Mouse (Mus musculus) kidney, postnatal 25 days (tissue): ENCODE data around the gene Ccdc34.

Source experiments
- DNase-seq, 2 experiments: peaks; one replicate each; pipeline ENCODE4 v3.0.0; 2021; ENCODE audit warnings: mixed read lengths in 2 of 2

Gene Ccdc34

DNA sequence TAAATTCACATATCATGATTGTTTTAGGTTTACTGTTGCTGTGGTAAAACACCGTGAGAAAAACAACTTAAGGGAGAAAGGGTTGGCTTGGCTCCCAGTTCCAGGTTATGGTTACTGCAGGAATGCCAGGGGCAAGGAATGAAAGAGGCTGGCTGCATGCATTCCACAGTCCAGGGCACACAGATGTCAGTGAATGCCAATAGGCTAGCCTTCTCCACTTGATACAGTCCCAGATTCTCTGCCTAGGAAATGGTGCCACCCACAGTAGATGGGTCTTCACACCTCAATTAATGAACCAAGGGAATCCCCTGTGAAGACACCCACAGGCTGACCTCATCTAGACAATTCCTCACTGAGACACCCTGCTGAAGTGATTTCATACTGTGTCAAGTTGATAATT lies 12.9 kb upstream of the Ccdc34 start:
- peak; percentile 66 to 74 for DNase-seq

DNA sequence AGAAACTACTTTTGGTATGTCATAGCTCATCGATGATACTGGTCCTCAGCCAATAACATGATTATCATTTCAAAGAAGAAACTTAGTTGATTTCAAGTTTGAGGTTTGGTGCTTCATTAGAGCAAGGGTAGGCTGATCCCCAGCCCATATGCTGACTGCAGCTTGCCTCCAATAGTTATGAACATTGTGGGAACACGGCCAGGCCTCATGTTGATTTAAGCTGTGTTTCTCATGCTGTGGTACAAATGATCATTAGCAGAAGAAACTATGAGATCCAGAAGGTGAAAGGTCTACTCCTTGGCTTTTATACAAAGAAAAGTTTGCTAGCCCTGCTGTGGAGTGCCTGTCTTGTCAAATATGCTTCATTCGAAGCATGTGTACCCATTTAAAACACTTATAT lies 12.5 kb upstream of the Ccdc34 start:
- DNase-seq, result no peak

DNA sequence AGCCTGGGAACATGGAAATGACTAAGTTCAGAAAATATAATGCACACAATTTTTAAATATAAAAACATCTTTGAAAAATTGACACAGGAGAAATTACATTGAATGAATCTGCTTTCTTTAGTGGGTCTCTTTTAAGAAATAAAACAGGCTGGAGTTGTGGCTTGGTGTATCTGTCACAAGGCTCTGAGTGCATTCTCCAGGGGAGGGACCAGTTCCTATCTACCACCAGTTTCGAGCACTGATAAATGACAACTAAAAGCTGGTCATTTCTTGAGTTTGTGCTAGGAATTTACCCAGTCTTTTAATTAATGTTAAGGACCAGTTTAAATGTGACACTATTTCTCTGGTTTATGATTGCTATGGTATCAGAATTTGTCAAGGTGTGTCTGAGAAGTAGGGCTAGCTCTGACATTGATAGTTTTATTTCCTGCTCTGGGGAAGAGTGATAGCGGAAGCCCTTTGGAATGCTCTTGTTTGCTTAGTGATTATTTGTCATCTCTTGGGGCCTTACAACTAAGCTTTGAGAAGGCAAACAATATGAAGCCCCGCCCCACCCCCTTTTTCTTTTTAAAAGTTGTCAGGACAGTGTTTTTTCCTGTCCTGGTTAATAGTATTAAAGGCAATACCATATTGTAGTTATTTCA lies 11.9 kb upstream of the Ccdc34 start:
- DNase-seq, result no peak

DNA sequence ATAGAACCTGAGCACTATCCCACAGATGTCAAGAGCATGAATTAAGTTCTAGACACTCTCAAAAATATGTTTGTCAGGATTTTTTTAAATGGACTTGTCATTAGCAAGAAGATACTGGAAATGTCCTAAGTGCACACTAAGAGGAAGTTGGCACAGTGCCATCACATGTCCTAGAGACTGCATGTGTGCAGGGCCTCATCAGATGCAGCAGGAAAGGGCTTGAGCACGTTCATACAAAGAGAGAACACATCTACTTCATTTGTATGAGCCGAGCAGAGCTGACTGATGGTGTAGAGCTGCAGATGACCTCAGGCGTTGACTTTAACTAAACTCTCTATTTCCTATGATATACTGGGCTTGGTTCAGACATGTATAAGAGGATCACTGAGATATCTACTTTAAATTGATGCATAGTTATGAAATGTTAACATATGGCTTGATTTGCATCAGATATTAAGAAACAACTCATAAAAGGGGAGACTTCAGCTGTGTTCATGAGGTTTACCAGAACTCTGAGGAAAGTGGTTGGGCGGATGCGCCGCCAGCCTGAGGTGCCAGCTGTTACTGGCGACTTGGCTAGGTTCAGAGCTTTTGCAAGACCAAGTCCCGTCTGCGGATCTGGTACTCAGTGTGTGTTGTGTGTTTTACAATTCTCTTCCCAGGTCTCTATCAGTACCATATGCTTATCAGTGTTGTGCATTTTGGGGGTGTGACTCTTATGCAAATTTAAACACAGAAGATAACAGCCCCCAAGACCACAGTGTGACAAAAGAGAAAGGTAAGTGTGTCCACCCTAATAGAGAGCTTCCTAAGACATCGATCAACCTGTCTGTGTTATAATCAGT lies 10.0 kb upstream of the Ccdc34 start:
- peak in 1 of 2 experiments; percentile 46 for DNase-seq

DNA sequence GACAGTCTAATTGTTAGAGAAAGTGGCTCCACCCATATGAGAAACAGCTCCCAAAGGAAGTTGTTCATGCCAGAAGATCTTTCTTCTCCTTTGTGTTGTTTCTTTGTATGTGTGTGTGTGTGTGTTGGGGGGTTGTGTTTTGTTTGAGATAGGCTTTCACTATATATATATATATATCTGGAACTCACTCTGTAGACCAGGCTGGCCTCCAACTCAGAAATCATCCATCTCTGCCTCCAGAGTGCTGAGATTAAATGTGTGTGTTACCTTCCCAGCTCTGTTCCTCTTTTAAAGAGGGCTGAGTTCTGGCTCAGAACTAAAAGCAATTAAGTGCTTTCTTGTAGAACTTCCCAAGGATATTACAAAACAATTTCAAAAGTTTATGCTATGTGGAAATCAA lies 8.2 kb upstream of the Ccdc34 start:
- DNase-seq, result no peak

DNA sequence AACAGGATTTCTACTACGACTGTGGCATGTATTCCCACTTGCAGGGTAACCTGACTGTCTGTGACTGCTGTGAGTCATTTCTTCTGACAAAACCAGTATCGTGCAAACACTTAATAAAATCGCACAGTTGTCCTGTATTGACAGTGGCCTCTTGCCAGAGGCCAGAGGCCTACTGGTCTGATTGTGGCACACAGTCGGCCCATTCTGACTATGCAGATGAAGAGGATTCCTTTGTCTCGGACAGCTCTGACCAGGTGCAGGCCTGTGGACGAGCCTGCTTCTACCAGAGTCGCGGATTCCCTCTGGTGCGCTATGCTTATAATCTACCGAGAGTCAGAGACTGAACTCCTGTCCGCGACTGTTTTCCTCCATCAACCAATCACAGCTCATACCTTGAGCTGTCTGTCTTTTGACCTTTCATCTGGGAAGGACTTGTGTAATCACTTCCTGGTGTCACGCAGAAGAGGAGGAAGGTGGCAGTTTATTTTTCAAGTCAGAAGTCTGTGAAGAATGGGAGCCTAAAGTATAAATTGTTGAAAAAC lies 5.4 kb upstream of the Ccdc34 start:
- no peak for DNase-seq

DNA sequence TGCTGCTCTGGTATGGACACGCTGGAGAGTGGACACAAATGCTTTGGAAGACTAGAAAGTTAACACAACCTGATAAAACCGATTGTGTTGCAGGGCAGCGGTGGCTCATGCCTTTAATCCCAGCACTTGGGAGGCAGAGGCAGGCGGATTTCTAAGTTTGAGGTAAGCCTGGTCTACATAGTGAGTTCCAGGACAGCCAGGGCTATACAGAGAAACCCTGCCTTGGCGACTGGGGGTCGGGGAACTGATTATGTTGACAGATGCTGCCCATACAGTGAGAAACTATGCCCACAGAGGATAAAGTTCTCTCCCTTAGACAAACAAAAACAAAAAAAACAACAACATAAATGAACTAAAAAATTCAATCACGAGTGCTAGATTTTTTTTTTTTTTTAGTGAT lies 530 bp upstream of the Ccdc34 start:
- no peak for DNase-seq

DNA sequence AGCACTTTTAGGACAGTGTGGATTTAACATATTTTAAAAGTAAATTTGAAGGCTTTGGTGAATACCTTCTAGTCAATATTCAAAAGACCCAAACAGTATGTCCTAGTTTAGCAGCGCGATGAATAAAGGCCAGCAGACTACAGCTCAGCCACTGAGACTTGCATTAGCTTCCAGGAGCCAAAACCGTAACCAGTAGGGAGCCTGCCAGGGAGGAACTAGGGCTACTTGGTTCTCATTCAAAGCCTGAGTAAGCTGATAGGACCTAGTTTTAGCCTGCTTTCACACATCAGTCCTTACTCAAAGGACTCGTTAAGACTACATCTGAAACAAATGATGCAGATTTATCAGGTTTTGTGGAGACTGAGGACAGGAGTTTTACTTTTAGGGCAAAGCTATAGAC lies 2.0 kb downstream of the Ccdc34 start:
- DNase-seq, result no peak

DNA sequence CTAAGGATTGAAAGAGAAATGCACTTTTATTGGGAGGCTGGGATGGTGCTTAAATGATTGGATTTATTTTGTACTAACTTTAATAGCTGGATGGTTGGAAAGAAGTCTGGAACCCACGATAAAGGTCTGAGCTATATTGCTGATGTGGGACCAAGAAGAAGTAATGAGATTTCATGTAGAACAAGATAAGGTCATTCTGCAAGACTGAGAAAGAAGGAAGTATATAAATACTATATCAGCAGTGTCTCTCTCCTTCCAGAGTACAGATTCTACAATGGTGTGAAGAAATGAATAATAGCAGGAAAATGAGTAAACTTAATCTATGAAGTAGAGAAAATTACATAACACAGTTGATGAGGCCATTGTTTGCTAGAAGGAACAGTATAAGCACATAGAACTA lies 2.8 kb downstream of the Ccdc34 start:
- DNase-seq, result no peak

DNA sequence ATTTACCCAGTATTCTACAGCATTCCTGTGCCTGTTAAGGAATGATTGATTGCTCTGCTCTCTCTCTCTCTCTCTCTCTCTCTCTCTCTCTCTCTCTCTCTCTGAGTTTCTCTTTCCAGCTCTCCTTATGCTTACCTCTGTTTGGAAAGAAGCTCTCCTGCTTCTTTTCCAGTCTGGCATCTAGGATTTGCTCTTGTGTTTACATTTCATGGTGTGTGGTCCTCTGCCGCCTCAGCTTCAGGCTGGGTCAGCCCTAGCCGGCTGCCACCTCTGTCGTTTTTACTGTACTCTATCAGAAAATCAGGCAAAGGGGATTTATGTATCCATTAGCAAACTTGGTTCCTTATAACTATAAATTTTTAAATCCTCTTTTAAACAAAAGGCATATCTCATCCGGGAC lies 18.6 kb downstream of the Ccdc34 start:
- no peak for DNase-seq

DNA sequence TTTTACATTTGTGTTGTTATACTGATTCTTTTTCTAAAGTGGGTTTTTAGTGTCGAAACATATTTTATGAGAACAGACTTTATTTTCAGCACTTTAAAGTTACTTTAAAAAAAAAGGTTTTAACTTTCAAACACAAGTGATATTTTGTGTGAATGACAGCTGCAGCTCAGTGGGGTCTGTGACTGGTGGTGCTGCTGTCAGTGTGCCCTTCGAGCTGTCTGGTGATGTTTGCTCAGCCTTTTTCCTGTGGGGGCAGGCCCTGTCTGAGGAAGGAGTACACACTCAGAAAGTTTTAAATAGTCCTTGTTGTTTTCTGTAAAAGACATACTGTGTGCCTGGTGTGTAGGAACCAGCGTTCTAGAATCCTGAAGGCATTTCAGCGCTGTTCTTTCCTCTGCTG lies 19.0 kb downstream of the Ccdc34 start:
- DNase-seq, result no peak

DNA sequence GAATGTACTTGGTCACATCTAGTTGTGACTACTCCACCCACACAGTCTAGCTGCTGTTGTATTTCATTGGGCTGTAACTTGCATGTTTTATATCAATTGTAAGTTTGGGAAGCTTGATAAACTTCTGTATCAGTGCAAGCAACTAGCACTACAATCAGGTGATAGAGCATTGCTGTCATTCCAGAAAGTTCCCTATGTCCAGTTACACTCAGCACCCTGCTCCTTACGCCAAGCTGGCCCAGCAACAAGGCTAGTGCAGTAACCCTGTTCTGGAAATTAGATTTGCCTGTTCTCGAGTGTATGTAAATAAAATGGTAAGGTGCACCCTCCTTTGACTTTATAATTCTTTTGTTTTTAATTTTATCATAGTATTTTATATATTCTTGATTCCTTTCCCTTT lies 19.6 kb downstream of the Ccdc34 start:
- DNase-seq, result no peak

DNA sequence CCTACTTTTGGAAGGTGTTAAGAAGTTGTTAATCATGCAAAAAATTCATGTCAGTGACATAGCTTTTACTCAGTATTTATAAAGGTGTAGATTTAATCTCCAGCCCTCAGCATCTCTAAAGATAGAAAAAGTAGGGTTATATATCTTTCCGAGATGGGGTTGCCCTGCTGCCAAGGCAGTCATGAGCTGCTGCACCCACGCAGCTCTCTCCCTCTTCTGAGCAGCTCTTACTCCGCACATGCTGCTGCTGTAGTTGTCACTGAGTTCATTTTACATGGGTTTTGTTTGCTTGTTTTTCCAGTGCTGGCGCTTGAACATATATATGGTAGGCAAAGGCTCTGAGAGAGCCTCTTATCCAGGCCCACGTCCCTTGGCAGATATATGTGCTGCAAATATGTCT lies 20.7 kb downstream of the Ccdc34 start:
- no peak for DNase-seq

DNA sequence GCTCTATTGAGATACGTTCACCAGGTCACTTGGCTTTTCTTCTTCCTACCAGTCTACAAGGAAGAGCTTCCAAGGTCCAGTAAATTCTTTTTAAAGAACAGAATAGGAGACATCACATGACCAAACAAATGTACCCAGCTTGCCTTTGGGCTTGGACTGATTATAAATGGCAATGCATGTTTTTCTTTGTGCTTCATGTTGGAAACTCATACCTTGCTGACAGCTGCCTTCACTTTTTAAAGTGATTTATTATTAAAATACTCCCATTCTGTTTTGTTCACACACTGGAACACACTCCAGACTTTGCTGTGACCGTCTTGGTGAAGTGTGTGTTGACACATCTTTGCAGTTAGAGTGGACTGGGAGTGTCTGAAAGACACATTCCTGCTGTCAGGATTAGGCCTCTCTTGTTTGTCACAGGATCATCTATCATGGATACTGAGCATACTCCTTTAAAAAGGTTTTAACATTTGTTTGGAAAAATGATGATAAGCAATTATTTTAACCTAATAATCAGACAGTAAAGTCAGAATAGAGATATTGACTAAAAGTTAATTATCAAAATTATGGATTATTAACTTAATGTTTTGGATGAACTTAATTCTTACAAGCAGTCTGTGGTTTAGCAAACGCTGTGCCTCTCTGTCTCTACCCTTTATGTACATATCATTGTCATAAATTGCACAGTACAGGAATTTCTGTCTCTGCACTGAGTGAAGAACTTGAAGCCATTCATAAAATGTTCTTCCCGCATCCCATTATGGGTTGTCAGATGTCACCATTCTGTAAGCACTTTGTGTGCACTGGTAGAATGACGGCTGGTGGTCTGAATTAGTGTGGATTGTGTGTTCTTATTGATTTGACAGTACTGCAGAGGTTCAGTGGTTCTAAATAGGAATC lies 25.5 kb downstream of the Ccdc34 start:
- no peak for DNase-seq

DNA sequence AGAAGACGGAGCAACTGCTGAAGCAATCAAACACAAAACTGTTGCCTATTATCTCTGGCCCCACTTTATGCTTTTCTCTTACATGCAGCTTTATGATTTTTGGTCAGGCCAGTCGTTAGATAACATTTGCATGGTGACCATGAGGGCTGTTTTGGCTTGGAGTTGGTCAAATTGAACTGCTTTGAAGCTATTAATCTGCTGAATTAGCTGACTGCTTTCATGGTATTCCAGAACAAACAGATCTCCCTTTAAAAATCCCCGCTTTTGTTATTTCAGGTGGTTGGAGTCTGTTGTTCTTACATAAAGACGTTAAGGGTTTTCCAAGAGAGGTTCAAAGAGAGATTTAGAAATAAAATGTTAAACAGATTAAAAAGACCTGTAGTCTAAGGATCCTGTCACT lies 40.8 kb downstream of the Ccdc34 start:
- no peak for DNase-seq

DNA sequence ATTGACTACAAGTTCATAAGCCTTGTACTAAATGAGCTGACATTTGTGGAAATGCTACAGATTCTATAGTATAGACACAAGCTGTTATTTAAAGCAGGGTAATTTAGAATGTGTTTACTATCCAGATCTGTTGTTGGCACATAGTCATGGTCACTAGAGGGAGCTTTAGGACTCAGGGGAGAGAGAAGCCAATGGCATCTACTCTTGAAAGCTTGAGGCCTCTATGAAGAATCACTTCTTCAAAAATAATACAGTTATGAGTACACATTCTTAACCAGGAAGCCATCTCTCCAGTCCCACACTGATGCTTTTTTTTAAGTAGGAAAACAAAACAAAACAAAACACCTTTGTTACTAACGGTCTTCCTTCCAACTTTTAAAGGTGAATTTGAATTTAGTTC lies 45.5 kb downstream of the Ccdc34 start:
- DNase-seq, result peak in 1 of 2 experiments; percentile 26

DNA sequence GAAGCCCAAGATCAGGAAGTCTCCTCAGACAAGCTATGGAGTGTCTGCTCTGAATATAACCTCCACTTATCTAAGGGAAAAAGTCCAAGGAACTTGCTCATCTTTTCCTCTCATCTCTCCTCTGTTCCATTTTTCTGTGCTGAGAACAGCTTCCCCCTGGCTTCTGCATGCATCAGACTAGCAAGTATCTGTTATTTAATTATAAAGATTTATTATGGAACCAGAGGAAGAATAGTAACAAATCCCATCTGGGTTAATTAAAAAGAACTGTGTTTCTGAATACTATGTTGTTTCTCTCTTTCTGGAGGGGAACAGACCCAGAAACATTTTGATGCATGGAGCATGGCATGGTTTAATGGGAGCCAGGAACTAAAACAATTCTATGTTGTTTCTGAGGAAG lies 51.3 kb downstream of the Ccdc34 start:
- DNase-seq, result no peak

DNA sequence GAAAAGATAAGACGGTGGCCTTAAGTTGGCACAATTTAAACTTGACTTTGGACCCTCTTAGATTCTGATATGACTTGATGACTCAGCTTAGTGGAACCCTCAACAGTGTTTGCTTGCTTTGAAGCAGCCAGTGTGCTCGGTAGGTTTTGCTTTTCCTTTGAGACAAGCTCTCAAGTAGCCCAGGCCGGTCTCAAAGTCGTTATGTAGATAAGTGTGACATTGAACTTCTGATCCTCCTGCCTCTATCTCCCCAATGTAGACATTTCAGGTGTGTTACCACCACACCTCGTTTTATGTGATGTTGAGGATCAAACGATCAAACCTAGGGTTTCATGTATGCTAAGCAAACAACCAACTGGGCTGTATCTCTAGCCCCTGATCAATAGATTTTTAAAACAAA lies 55.4 kb downstream of the Ccdc34 start:
- DNase-seq, result no peak

DNA sequence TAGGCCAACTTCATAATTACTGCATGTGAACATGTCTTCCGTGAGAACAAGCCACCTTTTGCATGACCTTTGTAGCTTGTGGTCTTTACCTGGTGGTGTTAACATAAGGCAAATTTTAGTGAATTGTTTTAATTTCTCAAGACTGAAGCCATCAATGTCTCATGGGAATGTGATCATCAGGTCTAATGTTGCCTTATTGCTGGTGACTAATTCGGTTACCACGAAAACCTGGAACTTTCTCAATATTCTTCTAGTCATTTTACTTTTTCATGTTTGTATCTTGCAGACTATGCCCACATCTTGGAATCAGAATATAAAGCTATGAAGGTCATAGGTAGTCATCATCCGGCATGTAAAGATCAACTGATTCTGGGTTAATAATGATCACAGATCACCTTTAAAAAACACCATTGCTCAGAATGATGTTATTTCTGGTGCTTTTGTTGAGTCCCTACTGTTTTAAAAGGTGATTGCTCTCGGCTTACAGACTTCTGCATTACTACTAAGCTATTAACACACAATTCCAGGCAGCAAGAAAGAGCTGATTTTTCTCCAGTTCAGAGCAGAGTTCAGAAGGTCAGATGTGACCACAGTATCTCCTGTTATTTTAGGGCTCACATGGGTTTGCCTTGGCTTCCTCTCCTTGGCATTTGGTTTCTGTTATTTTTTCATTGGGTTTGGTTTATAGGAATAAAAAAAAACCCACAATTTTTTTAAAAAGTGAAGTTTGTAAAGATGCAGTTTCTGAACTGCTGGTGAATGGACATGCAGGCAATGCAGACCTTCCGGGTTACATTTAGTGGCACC lies 57.2 kb downstream of the Ccdc34 start:
- no peak for DNase-seq

DNA sequence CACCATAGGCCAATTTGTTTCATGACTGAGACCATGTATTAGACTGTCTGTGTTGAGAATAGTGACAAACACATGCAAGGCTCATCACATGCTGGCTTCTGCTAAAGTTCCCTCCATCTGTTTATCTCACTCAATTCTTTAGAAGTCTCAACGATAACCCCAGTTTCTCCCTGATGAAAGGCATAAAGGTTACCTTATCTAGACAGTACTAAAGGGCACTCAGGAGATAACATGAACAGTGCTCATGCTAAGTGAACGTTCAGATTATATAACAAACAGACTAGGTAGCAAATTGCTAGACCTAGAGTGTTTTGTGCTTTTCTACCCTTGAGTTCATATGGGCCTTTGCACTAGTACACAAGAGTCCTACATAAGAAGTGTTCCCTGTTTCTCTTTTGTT lies 59.6 kb downstream of the Ccdc34 start:
- DNase-seq, result no peak

DNA sequence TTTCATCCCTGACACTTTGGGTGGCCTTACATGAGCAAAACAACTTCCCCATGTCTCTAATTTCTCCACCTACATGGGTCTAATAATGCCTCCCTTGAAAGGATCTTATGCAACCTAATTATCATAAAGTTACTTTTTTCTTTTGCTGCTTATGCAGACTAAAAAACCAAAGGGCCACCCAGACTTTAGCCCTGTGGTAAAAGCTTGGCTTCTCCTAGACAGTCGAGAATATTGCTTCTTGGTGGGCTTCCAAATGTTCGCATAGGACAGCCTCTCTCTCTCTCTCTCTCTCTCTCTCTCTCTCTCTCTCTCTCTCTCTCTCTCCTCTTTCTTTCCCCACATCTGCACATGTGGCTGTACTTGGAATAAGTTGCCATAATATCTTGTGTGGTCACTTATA lies 60.0 kb downstream of the Ccdc34 start:
- DNase-seq, result no peak

DNA sequence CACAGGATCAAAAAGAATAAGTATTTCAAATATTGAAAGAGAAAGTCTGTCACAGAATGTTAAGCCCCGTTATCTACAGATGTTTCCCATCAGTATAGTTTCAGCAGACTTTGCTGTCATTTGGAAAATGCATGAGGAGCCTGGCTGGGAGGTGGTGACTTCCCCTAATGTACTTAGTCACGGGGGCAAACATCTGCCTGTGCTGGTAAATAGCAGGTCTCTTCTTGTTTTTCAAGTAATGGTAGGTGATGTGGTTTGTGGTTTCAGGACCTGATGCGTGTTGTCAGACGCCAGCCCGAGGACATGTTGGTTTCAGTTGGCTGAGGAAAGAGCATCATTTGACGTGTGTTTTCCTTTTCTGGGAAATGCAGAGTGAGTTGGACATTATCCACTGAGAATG lies 62.9 kb downstream of the Ccdc34 start:
- DNase-seq, result no peak
